Mouse (Mus musculus) heart, adult 2 months (tissue): Measurements from ENCODE around the gene D10Jhu81e.

Experiments
- CTCF ChIP-seq: fragments of 200-600 bp; IDR thresholded peaks from 2 replicates; pipeline ENCODE4 v1.8.1; 2022; ENCODE audit warnings: antibody characterized with exemption, mild to moderate bottlenecking, moderate library complexity
- EP300 ChIP-seq: fragments of 200-500 bp; IDR thresholded peaks from 2 replicates; pipeline ENCODE4 v1.6.1; 2011; ENCODE audit warnings: low read depth, low read length, control low read depth; ENCODE audit not compliant: insufficient read depth
- POLR2A ChIP-seq: fragments of 200-500 bp; IDR thresholded peaks from 2 replicates; pipeline ENCODE4 v1.6.1; 2011; ENCODE audit warnings: mild to moderate bottlenecking, low read depth, low read length, control low read depth; ENCODE audit not compliant: insufficient read depth

DNA sequence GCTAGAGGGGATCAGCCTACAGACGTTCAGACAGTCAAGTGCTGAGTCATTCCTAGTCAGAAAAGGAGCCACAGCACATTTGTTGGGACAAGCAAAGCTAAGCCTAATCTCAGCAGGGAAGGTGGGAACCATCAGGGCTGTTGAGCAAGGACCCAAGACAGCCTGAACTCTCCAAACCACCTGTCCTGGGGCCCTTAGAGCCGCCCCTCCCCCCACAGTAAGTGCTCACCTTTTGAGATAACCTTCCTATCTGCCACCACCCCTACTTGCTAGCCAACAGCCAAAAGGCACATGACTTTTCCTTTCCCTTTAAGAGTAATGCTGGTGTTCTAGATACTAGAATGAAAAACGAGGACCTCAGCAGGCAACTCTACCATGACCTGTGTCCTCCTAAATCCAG, 14.0 kb upstream of the D10Jhu81e start:
- TF ChIP-seq EP300 (no peak), CTCF (no peak), POLR2A (no peak)
